Mouse (Mus musculus): ENCODE data around the gene Tmc7.

Tmc7 gene

GRCm38 (mm10) chr7:118584257-118584907, at the start of gene Tmc7:
Gene Tmc7, minus strand, starts transcription at chr7:118584736.
- peak; percentile 67 to 74 for DNase-seq

- DNase-seq, result no peak
Observed at GRCm38 (mm10) chr7:118633951-118634350, 49.4 kb upstream of the Tmc7 start.

- DNase-seq, result no peak
Observed at GRCm38 (mm10) chr7:118633094-118633493, 48.6 kb upstream of the Tmc7 start.

GRCm38 (mm10) chr7:118627550-118628298, 43.2 kb upstream of the Tmc7 start:
- DNase-seq, result no peak

- no peak for DNase-seq
Observed at GRCm38 (mm10) chr7:118621094-118621493, 36.6 kb upstream of the Tmc7 start.

GRCm38 (mm10) chr7:118620243-118620906, 35.8 kb upstream of the Tmc7 start:
- no peak for DNase-seq

- no peak for DNase-seq
Observed at GRCm38 (mm10) chr7:118618104-118618503, 33.6 kb upstream of the Tmc7 start.

GRCm38 (mm10) chr7:118614076-118614475, 29.5 kb upstream of the Tmc7 start:
- DNase-seq, result no peak

- DNase-seq, result no peak
Observed at GRCm38 (mm10) chr7:118611933-118612332, 27.4 kb upstream of the Tmc7 start.

- DNase-seq, result no peak
Observed at GRCm38 (mm10) chr7:118611185-118611749, 26.7 kb upstream of the Tmc7 start.

- DNase-seq, result no peak
Observed at GRCm38 (mm10) chr7:118610721-118611120, 26.2 kb upstream of the Tmc7 start.

GRCm38 (mm10) chr7:118609815-118610214, 25.3 kb upstream of the Tmc7 start:
- no peak for DNase-seq

GRCm38 (mm10) chr7:118604842-118605241, 20.3 kb upstream of the Tmc7 start:
- peak; percentile 75 to 85 for DNase-seq

- DNase-seq, result no peak
Observed at GRCm38 (mm10) chr7:118599954-118600631, 15.6 kb upstream of the Tmc7 start.

- DNase-seq, result no peak
Observed at GRCm38 (mm10) chr7:118597201-118597600, 12.7 kb upstream of the Tmc7 start, which contains the start of gene Tmc5. Gene Tmc5, plus strand, starts transcription at chr7:118597297.

- no peak for DNase-seq
Observed at GRCm38 (mm10) chr7:118596271-118596670, 11.7 kb upstream of the Tmc7 start.

- DNase-seq, result peak; percentile 87 to 93
Observed at GRCm38 (mm10) chr7:118595228-118595627, 10.7 kb upstream of the Tmc7 start.

GRCm38 (mm10) chr7:118594611-118595010, 10.1 kb upstream of the Tmc7 start:
- no peak for DNase-seq

- DNase-seq, result peak; percentile 49 to 72
Observed at GRCm38 (mm10) chr7:118593567-118594407, 9.3 kb upstream of the Tmc7 start.

- DNase-seq, result no peak
Observed at GRCm38 (mm10) chr7:118592146-118592545, 7.6 kb upstream of the Tmc7 start.

GRCm38 (mm10) chr7:118590726-118591305, 6.3 kb upstream of the Tmc7 start:
- peak; percentile 34 to 57 for DNase-seq

Measured in lung, adult 18-20 months (tissue).